Mouse (Mus musculus): ENCODE data around the gene Iqce.

DNA sequence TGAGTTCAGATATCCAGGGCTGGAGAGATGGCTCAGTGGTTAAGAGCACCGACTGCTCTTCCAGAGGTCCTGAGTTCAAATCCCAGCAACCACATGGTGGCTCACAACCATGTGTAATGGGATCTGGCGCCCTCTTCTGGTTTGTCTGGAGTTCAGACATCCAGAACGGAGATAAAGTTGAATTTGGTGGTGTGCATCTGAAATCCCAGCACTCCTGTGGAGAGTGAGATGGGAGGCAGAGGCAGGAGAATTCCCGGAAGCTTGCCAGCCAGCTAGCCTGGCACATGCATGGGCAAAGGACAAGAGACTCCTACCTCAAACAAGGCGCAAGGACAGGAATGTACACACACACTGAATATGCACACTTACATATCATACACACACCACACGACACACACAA lies 57.9 kb downstream of the Iqce start:
- TF ChIP-seq POLR2A (IDR thresholded peaks at IDR 0.05; ENCODE audit: insufficient read length, low read depth), result no peak
- TF ChIP-seq USF1 (IDR thresholded peaks at IDR 0.05; ENCODE audit: low read depth), result no peak
- no peak for TF ChIP-seq TCF3 (IDR thresholded peaks at IDR 0.05; ENCODE audit: insufficient read length, low read depth)
